Mouse (Mus musculus): ENCODE results near the gene Cdkn1c. TPM values are rescaled to one million over a fixed set of nuclear protein-coding genes. Genes with fewer than 3 reads are reported as not detected.

Cdkn1c gene
- polyA plus RNA-seq (2014; fragmentation: Illumina TruSeq; extraction: RNeasy Lipid Tissue Mini Kit (QIAGEN cat#74804); ENCODE audit: low read depth, low replicate concordance), result 3.2 TPM

DNA sequence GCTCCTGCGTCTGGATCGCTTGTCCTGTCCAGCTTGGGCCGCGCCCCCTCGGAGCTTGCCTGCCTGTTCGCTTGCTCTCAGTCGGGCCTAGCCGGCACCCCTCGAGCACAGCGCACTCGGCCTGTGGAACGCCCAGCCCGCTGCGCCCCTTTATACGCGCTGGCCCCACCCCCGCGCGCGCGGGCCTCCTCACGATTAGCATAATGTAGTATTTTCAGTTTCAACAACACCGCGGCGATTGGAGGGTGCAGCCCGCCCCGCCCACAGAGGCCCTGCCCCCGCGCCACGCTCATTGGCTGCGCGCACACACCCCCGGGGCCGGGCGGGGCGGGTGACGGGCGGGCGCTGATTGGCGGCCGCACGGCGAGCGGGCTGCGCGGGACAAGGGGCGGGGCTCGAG is at the start of gene Cdkn1c:
Gene Cdkn1c, minus strand, starts transcription at position 177 of the 400 bp plus-strand sequence.

GRCm38 (mm10) chr7:143502418-143503200 is 41.8 kb upstream of the Cdkn1c start, which contains the start of gene Phlda2:
TSS of gene Phlda2 (minus strand) at chr7:143503150.

GRCm38 (mm10) chr7:143473347-143474101 is 12.7 kb upstream of the Cdkn1c start, which contains the start of gene Slc22a18:
TSS of gene Slc22a18 (plus strand) at chr7:143473736.

Other genes with a start within 250 kb of the Cdkn1c start
- 7.9 TPM for gene Slc22a18, start 12.7 kb upstream of the Cdkn1c start, polyA plus RNA-seq (2014; fragmentation: Illumina TruSeq; extraction: RNeasy Lipid Tissue Mini Kit (QIAGEN cat#74804); ENCODE audit: low read depth, low replicate concordance)
- not detected for gene Phlda2, start 42.1 kb upstream of the Cdkn1c start, polyA plus RNA-seq (2014; fragmentation: Illumina TruSeq; extraction: RNeasy Lipid Tissue Mini Kit (QIAGEN cat#74804); ENCODE audit: low read depth, low replicate concordance)
- 36.8 TPM for gene Nap1l4, start 88.1 kb upstream of the Cdkn1c start, polyA plus RNA-seq (2014; fragmentation: Illumina TruSeq; extraction: RNeasy Lipid Tissue Mini Kit (QIAGEN cat#74804); ENCODE audit: low read depth, low replicate concordance)
- gene Cars, start 139.0 kb upstream of the Cdkn1c start, polyA plus RNA-seq (2014; fragmentation: Illumina TruSeq; extraction: RNeasy Lipid Tissue Mini Kit (QIAGEN cat#74804); ENCODE audit: low read depth, low replicate concordance), result 14.8 TPM
- gene Tnfrsf26, start 167.7 kb upstream of the Cdkn1c start, polyA plus RNA-seq (2014; fragmentation: Illumina TruSeq; extraction: RNeasy Lipid Tissue Mini Kit (QIAGEN cat#74804); ENCODE audit: low read depth, low replicate concordance), result 0.93 TPM
- 1.2 TPM for gene Tnfrsf22, start 188.6 kb upstream of the Cdkn1c start, polyA plus RNA-seq (2014; fragmentation: Illumina TruSeq; extraction: RNeasy Lipid Tissue Mini Kit (QIAGEN cat#74804); ENCODE audit: low read depth, low replicate concordance)
- gene Tnfrsf23, start 224.8 kb upstream of the Cdkn1c start, polyA plus RNA-seq (2014; fragmentation: Illumina TruSeq; extraction: RNeasy Lipid Tissue Mini Kit (QIAGEN cat#74804); ENCODE audit: low read depth, low replicate concordance), result 0.45 TPM